Mouse (Mus musculus) G1E (cell line): ENCODE measurements around the gene Smarcal1. TPM values are rescaled to one million over a fixed set of nuclear protein-coding genes. Genes with fewer than 3 reads are reported as not detected.

Experiments
- ATAC-seq: 2 replicates; pipeline ENCODE4 v1.8.0; 2016; ENCODE audit warnings: mild to moderate bottlenecking; ENCODE audit not compliant: insufficient number of reproducible peaks, poor library complexity, low FRiP score, severe bottlenecking; ENCODE audit errors: extremely low read depth
- DNase-seq: peaks from one replicate; pipeline ENCODE4 v3.0.0; 2012; ENCODE audit warnings: low spot score
- H3K27me3 ChIP-seq: 2 replicates; pipeline ENCODE4 v1.6.1; 2012; ENCODE audit warnings: mild to moderate bottlenecking, low read length, inconsistent platforms; ENCODE audit not compliant: insufficient read depth
- H3K36me3 ChIP-seq: replicated peaks from 2 replicates; pipeline ENCODE3; 2012; ENCODE audit warnings: mild to moderate bottlenecking, inconsistent platforms
- H3K4me1 ChIP-seq: 2 replicates; pipeline ENCODE4 v1.6.1; 2012; ENCODE audit warnings: low read depth, low read length, inconsistent platforms, mixed read lengths; ENCODE audit not compliant: insufficient read depth
- H3K4me3 ChIP-seq: 2 replicates; pipeline ENCODE4 v1.5.1; 2012; ENCODE audit warnings: low read depth, mild to moderate bottlenecking, inconsistent platforms, low read length, moderate library complexity, mixed read lengths
- H3K9me3 ChIP-seq: replicated peaks from 2 replicates; pipeline ENCODE4 v1.6.1; 2012; ENCODE audit warnings: inconsistent platforms
- CTCF ChIP-seq: IDR thresholded peaks from 2 replicates; pipeline ENCODE4 v1.5.1; 2012; ENCODE audit warnings: low read depth, low read length, inconsistent platforms, mixed read lengths
- GATA1 ChIP-seq: IDR thresholded peaks from 2 replicates; pipeline ENCODE4 v1.6.1; 2012; ENCODE audit warnings: borderline replicate concordance, low read length, inconsistent platforms, mixed read lengths
- GATA2 ChIP-seq: IDR thresholded peaks from 2 replicates; pipeline ENCODE4 v1.6.1; 2012; ENCODE audit warnings: low read depth, low read length, inconsistent platforms, borderline replicate concordance
- POLR2AphosphoS5 ChIP-seq: IDR thresholded peaks from 2 replicates; pipeline ENCODE4 v1.6.1; 2012; ENCODE audit warnings: low read depth, low read length, inconsistent platforms; ENCODE audit not compliant: insufficient replicate concordance
- TAL1 ChIP-seq: conservative IDR thresholded peaks from 2 replicates; pipeline ENCODE4 v1.6.1; 2012; ENCODE audit warnings: low read depth, low read length, inconsistent platforms, mixed read lengths
- polyA plus RNA-seq: library from polyadenylated mRNA; stranded (reverse); fragments of >175 nt; gene quantifications from 2 replicates; pipeline ENCODE4 v1.2.3, GENCODE M21; 2012
- total RNA-seq, 2 experiments: library from RNA; stranded (forward) in 1 of 2; stranded (reverse) in 1 of 2; fragments of 200-1000 nt in 1 of 2; fragments of >200 nt in 1 of 2; fragmentation: Nextera tagmentation in 1 of 2; gene quantifications; 2 replicates each; pipeline ENCODE4 v1.2.3; 2014 to 2017

Smarcal1 gene
- total and polyA plus RNA-seq, 3 experiments: 10.6 to 41.8 (median 35.9) TPM

DNA sequence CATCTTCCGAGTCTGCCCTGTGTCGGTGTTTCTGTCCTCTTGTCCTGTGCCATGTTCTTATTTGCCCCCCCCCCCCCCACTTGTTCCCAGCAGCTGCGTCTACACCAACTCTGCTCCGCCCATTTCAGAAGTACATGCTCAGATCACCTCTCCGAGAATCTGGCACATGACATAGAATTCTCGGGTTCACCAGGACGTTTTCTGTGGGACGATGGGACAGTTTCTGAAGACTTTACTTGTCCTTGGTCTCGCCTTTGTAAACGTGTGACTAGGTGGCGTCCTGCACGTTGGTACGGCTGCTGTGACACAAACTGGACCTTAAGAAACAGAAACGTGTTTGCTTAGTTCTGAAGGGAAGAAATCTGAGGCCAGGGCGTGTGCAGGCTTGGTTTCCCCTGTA, 4.5 kb downstream of the Smarcal1 start:
- TF ChIP-seq CTCF: no peak
- peaks cover 73% of the 10 kb centered on the region for H3K36me3 ChIP-seq
- H3K4me3 ChIP-seq: no peak overlapping the region
- peaks cover 13% of the 10 kb centered on the region for H3K4me1 ChIP-seq
- DNase-seq: no peak
- no peak for ATAC-seq
- no peaks in the 10 kb centered on the region for H3K27me3 ChIP-seq
- H3K9me3 ChIP-seq: no peaks in the 10 kb centered on the region

DNA sequence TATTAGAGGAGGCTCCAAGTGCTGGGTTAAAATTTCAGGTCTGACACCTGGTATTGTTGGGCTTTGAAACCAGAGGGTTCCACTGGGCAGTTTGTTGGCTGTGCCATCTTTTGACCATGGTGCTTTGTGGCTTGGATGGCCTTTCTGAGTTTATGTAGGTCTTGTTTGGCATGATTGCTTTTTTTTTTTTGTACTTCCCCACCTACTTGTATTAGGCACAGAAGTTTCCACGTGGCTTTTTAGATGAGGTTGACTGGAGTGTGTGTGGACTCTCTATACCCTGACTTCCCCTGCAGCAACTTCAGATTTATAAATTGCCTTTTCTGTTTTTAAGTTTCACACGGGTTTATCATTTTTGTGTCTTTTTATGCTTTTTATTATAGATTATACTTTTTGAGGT, 5.7 kb downstream of the Smarcal1 start:
- ATAC-seq (no peak), DNase-seq (no peak)
- peaks cover 86% of the 10 kb centered on the region for H3K36me3 ChIP-seq
- H3K4me1 ChIP-seq: peaks cover 13% of the 10 kb centered on the region
- no peaks in the 10 kb centered on the region for H3K9me3 ChIP-seq
- no peak overlapping the region for H3K4me3 ChIP-seq
- TF ChIP-seq CTCF (no peak), GATA2 (no peak), POLR2AphosphoS5 (no peak), TAL1 (no peak), GATA1 (no peak)
- H3K27me3 ChIP-seq: no peaks in the 10 kb centered on the region

DNA sequence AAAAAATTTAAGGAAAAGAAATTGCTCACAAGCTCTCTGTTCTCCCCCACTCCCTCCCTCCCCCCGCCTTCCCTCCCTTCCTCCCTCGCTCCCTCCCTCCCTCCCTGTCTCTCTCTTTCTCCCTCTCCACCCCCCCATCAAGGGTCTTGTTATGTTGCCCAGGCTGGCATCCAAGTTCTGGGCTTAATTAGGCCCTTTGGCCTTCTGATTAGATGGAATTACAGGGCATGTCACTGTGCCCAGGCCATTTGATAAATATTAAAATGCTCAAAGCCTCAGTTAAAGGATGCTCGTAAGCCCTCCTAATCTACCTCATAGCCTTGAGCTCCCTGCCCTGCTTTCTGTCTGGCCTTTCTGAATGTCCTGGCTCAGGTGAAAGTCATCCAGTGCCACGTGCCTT, 7.6 kb downstream of the Smarcal1 start:
- Histone ChIP-seq H3K4me1 (no peaks in the 10 kb centered on the region), H3K4me3 (no peak overlapping the region), H3K27me3 (no peaks in the 10 kb centered on the region), H3K9me3 (no peaks in the 10 kb centered on the region), H3K36me3 (peaks cover 94% of the 10 kb centered on the region)
- ATAC-seq (no peak), DNase-seq (no peak)
- TF ChIP-seq GATA1 (no peak), TAL1 (no peak)

DNA sequence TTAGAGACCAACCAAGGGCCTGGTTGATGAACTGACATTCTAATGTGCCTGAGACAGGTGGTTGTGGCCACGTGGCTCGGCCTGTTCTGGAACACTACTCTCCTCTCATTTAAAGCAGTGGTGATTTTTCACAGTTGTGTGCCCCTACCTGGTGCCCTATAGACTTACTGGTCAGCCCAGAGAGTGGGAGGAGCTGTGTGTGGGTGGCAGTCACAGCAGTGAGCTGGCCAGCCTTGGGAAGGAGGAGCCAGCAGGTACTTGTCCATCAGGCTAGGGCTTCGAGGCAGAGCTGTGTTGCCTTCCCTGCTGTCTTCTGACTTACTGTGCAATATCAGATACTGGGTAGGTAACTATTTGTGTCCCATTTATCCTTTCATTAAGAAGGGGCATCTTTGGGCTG, 9.3 kb downstream of the Smarcal1 start:
- no peaks in the 10 kb centered on the region for H3K4me1 ChIP-seq
- TF ChIP-seq TAL1: no peak
- TF ChIP-seq GATA1: no peak
- no peak for TF ChIP-seq GATA2
- TF ChIP-seq CTCF: no peak
- no peak for TF ChIP-seq POLR2AphosphoS5
- H3K36me3 ChIP-seq: peaks cover 94% of the 10 kb centered on the region
- no peaks in the 10 kb centered on the region for H3K9me3 ChIP-seq
- no peak overlapping the region for H3K4me3 ChIP-seq
- no peaks in the 10 kb centered on the region for H3K27me3 ChIP-seq
- DNase-seq (no peak), ATAC-seq (no peak)

DNA sequence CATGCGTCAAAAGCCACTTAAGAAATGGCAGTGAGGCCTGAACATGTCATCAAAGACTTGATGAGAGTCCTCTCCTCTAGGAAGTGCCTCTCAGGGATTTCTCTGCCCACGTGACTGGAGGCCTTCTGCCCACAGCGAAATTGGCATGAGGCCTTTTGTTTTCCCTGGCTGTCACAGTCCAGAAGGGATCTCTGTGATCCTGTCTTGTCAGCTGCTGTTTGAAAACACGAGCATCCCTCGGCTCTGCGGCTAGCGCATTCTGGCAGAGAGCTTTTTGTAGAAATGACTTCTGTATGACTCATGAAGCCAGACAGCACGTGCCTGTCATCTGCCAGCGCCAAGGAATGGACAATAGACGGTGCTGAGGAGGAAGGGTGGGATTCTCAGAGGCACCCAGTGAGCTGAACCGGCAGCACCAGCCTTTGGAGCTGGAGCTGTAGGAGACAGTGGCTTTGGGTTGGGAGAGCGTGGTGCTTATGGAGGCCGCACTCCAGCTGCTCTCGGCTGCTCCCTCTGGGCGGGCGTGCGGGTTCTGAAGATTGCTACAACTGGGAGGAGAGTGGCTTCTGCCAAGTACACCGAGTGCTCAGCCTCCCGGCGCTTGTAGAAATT, 10.4 kb downstream of the Smarcal1 start:
- Histone ChIP-seq H3K4me1 (no peaks in the 10 kb centered on the region), H3K4me3 (no peak overlapping the region), H3K36me3 (peaks cover 94% of the 10 kb centered on the region), H3K27me3 (no peaks in the 10 kb centered on the region), H3K9me3 (no peaks in the 10 kb centered on the region)
- DNase-seq (no peak), ATAC-seq (no peak)
- TF ChIP-seq GATA2 (no peak), CTCF (no peak), POLR2AphosphoS5 (no peak), GATA1 (no peak), TAL1 (no peak)

DNA sequence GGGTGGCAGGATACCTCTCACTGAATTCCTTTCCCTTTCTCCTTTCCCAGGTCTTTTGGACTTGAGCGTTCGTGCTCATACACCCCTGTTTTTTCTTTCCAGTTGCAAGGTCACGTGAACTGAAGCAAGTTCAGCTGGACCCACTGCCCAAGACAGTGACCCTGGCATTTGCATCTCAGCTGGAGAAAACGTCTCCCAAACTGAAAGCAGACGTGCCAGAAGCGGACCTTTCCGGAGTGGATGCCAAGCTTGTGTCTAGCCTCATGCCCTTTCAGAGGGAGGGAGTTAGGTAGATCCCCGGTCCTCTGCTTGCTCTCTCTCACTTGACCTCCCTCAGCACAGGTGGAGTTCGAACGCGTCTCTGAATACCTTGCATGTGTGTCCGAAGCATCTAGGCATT, 12.6 kb downstream of the Smarcal1 start:
- H3K4me3 ChIP-seq: no peak overlapping the region
- DNase-seq: no peak
- H3K36me3 ChIP-seq: peaks cover 97% of the 10 kb centered on the region
- TF ChIP-seq TAL1 (no peak), CTCF (no peak), GATA1 (no peak), POLR2AphosphoS5 (no peak), GATA2 (no peak)
- no peaks in the 10 kb centered on the region for H3K9me3 ChIP-seq
- H3K4me1 ChIP-seq: no peaks in the 10 kb centered on the region
- ATAC-seq: no peak
- no peaks in the 10 kb centered on the region for H3K27me3 ChIP-seq

DNA sequence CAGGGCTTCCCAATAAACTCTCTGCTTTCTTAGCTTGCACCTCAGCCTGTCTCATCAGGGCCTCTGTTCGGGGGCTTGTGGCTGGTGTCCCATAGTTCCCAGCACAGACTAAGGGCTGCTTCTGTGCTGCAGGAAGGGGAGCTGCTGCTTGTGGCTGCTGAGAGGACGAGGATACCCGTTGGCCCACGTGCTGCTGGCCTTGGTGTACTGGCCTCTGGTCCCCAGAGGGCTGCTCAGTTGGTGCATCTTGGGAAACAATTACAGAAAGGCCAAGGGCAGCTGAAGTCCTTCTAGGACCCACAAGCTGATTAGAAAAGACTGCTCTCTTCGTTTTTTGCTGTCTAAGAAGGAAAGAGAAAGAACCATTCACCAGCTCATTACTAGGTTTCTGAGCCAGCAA, 13.2 kb downstream of the Smarcal1 start:
- TF ChIP-seq TAL1 (no peak), CTCF (no peak), GATA2 (no peak), POLR2AphosphoS5 (no peak), GATA1 (no peak)
- Histone ChIP-seq H3K36me3 (peaks cover 97% of the 10 kb centered on the region), H3K27me3 (no peaks in the 10 kb centered on the region)

More for the DNA sequence above, 13.2 kb downstream of the Smarcal1 start:
- H3K4me1 ChIP-seq: no peaks in the 10 kb centered on the region
- no peak for DNase-seq
- H3K9me3 ChIP-seq: no peaks in the 10 kb centered on the region
- ATAC-seq: no peak
- no peak overlapping the region for H3K4me3 ChIP-seq
